Mouse (Mus musculus) ZHBTc4 (cell line): ENCODE data around the gene Fndc1.

Experiments
- DNase-seq: peaks from one replicate; pipeline ENCODE4 v3.0.0-alpha.2; 2011; ENCODE audit warnings: low read depth, low spot score

The Fndc1 gene

GRCm38 (mm10) chr17:7690271-7690670 lies 136.8 kb downstream of the Fndc1 start:
- DNase-seq: no peak
